Mouse (Mus musculus) liver, adult (tissue): ENCODE data around the gene Miip.

Source experiments
- GATA4 ChIP-seq: IDR thresholded peaks from 2 replicates; pipeline ENCODE4 v1.6.1; 2014; ENCODE audit warnings: mild to moderate bottlenecking, low read length; ENCODE audit not compliant: insufficient replicate concordance

The Miip gene

DNA sequence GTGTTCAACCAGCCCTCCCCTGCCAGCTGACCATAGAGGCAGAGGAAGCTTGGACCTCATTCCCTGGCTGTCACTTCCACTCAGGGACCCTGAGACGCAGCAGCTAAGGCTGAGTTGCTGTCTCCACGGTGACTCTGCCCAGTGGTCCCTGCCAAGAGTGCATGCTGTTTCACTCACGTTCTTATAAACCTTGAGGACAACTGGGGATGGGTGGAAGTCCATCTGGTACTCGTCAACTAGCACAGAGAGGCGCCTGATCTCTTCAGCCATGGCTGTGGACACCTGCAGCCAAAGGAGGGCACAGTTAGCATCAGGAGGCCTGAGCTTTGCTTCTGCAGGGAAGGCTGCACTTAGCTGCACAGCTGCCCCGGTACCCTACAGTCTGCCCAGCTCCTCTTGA, 14.4 kb upstream of the Miip start:
- no peak for TF ChIP-seq GATA4

DNA sequence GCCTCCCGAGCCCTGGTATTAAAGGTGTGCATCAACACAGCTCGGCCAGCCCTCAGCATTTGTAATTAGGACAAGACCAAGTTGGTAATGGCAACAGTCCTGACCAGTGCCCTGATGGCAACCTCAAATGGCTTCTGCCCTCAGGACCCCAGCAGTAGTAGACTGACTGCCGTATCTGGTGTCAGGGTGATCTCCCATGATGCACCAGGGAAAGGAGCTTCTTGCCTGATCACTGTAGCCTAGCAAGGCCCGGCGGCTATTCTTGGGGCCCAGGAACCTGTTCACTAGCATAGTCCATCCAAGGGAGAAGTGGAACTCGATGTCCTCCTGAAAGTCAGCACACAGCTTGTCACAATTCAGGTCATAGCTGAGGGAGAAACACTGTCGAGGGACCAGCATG, 13.2 kb upstream of the Miip start:
- no peak for TF ChIP-seq GATA4

- TF ChIP-seq GATA4: no peak
Measured at GRCm38 (mm10) chr4:147879865-147880264, 11.2 kb upstream of the Miip start.

- TF ChIP-seq GATA4: no peak
Measured at GRCm38 (mm10) chr4:147879456-147879855, 10.8 kb upstream of the Miip start.

- TF ChIP-seq GATA4: no peak
Measured at GRCm38 (mm10) chr4:147878537-147878936, 9.9 kb upstream of the Miip start.

DNA sequence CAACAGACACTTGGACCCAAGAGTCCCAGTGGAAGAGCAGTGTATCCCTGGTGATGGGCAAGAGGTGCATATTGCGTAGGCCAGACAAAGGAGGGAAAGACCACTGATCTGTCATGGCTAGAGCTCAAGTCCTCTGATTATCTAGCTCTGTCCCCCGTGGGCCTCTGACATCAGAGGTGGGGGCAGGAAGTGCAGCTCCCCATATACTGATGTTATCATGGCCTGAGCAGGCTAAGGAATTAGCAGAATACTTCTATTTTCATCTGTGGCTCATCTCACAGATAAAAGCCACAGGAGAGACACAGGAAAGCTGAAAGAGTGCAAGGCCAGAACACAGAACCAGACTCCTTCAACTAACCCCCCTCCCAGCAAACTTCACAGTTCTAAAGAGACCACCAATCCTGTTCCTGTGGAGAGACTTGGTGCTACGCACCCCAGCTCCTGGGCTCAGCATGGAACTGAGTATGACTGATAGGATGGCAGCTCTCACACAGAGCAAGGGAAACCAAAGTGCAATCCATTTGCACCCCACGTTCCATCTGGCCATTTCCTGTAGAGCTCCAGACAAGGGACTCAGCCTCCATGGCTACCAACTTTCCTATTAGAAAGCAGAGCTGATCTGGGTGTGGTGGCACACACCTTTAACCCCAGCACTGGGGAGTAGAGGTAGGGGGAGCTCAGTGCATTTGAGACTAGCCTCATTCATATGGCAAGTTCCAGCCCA, 7.4 kb upstream of the Miip start:
- no peak for TF ChIP-seq GATA4

DNA sequence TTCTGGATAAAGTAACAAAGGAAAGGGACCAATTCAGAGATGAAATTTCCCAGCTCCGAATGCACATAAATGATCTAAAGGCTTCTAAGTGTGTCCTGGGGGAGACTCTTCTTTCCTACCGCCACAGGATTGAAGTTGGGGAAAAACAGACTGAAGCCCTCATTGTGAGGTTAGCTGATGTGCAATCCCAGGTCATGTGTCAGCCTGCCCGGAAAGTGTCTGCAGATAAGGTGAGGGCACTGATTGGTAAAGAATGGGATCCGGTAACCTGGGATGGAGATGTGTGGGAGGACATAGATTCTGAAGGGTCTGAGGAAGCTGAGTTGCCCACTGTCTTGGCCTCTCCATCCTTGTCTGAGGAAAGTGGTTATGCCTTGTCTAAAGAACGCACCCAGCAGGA, 622 bp upstream of the Miip start:
- TF ChIP-seq GATA4: no peak

- no peak for TF ChIP-seq GATA4
Measured at GRCm38 (mm10) chr4:147867563-147868449, 810 bp downstream of the Miip start.

DNA sequence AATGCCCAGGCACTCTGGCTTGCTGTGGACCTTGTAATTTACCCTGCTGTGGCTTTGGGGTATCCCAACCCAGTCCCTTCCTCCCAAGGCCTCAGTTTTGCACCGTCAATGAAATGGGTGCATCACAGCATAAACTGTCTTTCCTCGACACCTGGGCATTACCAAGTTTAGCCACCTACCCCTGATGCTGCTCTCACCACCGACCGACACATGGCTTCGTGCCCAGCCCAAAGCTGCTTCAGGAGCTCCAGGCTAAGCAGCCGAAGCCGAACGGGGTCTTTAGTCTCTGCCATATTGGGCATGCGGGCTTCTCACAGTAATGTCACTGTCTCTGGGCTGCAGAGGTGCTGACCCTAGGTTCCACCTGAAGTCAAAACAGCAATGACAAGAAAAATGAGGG, 2.6 kb downstream of the Miip start:
- no peak for TF ChIP-seq GATA4

DNA sequence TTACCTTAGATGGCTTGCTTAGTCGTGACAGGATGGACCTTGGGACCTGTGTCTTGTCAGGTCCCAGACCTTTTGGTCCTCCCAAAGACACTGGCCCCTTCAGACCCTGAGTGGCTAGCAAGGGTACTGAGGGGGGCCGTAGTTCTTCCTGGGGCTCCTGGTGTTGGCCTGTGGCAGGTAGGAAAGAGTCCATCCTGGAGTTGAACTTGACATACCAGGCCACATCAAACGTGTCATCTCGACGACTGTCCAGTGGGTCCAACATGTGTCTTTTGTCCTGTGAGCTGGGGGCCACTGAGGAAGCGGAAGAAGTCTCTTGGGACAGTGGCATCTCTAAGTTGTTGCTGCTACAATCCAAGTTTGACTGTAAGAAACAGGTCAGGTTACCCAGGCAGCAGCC, 3.0 kb downstream of the Miip start:
- TF ChIP-seq GATA4: no peak

- no peak for TF ChIP-seq GATA4
Measured at GRCm38 (mm10) chr4:147862051-147862450, 6.6 kb downstream of the Miip start.

DNA sequence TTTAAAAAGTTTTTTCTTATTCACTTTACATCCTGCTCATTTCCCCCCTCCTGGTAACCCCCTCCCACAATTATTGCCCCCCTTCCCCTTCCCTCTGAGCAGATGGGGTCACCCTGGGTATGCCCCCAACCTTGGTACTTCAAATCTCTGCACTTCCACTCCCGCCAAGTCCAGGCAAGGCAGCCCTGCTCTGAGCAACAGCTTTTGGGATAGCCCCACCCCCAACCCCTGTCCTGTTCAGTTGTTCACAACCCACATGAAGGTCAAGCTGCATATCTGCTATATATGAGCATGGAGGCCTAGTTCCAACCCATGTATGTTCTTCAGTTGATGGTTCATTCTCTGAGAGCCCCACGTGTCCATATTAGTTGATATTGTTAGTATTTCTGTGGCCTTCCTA, 17.8 kb downstream of the Miip start:
- TF ChIP-seq GATA4: no peak

DNA sequence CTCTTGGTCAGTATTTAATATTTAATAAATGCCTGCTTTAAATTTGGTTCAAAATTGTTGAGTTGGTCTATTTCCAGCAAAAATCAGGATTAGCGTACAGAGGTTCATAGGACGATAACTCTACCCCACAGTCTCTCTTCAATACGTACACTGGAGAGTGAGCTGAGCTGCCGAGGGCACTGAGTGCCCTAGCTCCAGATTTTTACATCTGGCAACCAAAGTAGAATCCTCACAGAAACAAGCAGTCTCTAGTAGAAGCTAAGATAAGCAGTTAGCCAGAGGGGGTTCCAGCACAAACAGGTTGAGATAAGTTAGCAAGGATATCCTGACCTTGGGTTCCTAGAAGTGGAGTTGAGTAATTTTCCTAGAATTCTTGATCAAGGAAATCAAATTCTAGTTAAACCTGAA, 20.0 kb downstream of the Miip start:
- TF ChIP-seq GATA4: no peak; the same call in 1 of the 2 replicates

DNA sequence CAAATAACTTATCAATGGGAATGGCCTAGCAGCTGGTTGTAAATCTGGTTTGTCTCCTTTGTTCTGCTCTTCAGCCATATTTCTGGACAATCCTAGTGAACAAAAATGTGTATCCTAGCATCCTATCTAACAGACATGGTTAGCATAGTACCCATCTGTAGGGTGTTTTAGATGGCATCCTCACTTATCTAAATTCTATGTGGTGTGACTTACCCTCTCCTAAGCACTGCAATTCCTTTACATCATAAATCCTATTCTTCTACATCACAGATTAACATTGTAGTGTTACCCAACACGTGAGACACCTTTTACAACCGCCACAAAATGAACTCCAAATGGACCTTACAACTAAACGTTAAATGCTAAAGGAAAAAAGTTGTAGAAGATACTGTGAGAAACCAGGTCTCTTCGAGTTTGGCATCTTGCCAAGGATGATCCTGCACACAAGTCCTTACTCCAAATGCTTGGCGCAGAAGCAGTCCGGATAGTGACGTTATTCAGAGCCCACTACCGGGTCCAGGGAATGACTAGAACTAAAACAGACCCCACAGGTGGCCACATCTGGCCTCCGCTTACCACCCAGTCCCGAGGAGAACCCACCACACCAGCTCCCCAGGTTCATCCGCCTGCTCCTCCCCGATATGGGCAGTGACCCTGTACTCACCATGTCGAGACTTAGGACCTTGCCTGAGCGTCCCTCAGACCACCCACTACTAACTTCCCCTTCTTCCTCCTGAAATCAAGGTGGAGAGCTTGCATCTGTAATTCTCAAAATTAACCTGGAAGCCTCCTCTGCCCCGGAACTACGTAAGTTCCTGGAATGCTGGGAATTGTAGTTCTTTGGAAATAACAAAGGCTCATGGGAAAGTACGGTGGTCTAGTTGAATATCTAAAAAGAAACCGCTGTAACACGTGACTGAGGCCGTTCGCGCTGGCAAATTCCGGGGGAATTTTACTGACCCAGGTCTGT, 20.7 kb downstream of the Miip start, which contains the start of gene Zfp933:
Zfp933 (minus strand) TSS at position 753 of the 970 bp plus-strand sequence.
- no peak; the same call in 1 of the 2 replicates for TF ChIP-seq GATA4

- no peak for TF ChIP-seq GATA4
Measured at GRCm38 (mm10) chr4:147842871-147843270, 25.7 kb downstream of the Miip start.
